Mouse (Mus musculus) MEL (cell line): ENCODE data around the gene Aldh1a1. TPM values are rescaled to one million over a fixed set of nuclear protein-coding genes. Genes with fewer than 3 reads are reported as not detected.

ENCODE experiments used
- DNase-seq: peaks from one replicate; pipeline ENCODE4 v3.0.0; 2011; ENCODE audit warnings: low read depth, low spot score
- H3K27ac ChIP-seq: 2 replicates; pipeline ENCODE4 v1.5.1; 2012; ENCODE audit warnings: low read depth, mild to moderate bottlenecking, control low read depth, low read length, moderate library complexity; ENCODE audit not compliant: control insufficient read depth
- H3K27me3 ChIP-seq, 2 experiments: fragments of 150-350 bp in 1 of 2; sonication (generic) in 1 of 2; 2 replicates each; pipeline ENCODE4 v1.6.1; 2012; ENCODE audit warnings: low read length in 2 of 2, mild to moderate bottlenecking in 2 of 2, improper control_type of control experiment in 1 of 2, moderate library complexity in 1 of 2; ENCODE audit not compliant: insufficient read depth in 2 of 2, control insufficient read depth in 1 of 2
- H3K36me3 ChIP-seq, 2 experiments: 2 replicates each; pipeline ENCODE4 v1.6.1; 2012 to 2014; ENCODE audit warnings: low read length in 2 of 2, improper control_type of control experiment in 1 of 2, inconsistent platforms in 1 of 2, mild to moderate bottlenecking in 1 of 2; ENCODE audit not compliant: insufficient read depth in 2 of 2, control insufficient read depth in 1 of 2
- H3K4me1 ChIP-seq, 2 experiments: fragments of 150-350 bp in 1 of 2; sonication (generic) in 1 of 2; 2 replicates each; pipeline ENCODE4 v1.6.1; 2012; ENCODE audit warnings: low read length in 2 of 2, improper control_type of control experiment in 1 of 2, mild to moderate bottlenecking in 1 of 2; ENCODE audit not compliant: insufficient read depth in 2 of 2, control insufficient read depth in 1 of 2
- H3K4me3 ChIP-seq, 2 experiments: fragments of 150-350 bp in 1 of 2; sonication (generic) in 1 of 2; 2 replicates each; pipeline ENCODE4 v1.5.1; 2012; ENCODE audit warnings: low read depth in 2 of 2, low read length in 2 of 2, mild to moderate bottlenecking in 2 of 2, moderate library complexity in 2 of 2, control low read depth in 1 of 2, improper control_type of control experiment in 1 of 2; ENCODE audit not compliant: control insufficient read depth in 1 of 2, insufficient read depth in 1 of 2
- H3K79me2 ChIP-seq: 2 replicates; pipeline ENCODE4 v1.6.1; 2012; ENCODE audit warnings: mild to moderate bottlenecking, low read length, moderate library complexity; ENCODE audit not compliant: control insufficient read depth, poor library complexity, insufficient read depth
- H3K9ac ChIP-seq: 2 replicates; pipeline ENCODE4 v1.6.1; 2012; ENCODE audit warnings: low read depth, mild to moderate bottlenecking, control low read depth, low read length, moderate library complexity; ENCODE audit not compliant: control insufficient read depth, poor library complexity, severe bottlenecking
- H3K9me3 ChIP-seq: fragments of 150-350 bp; sonication (generic); replicated peaks from 2 replicates; pipeline ENCODE4 v1.6.1; 2012; ENCODE audit warnings: mild to moderate bottlenecking, low read length, improper control_type of control experiment, moderate library complexity; ENCODE audit not compliant: insufficient read depth
- BHLHE40 ChIP-seq: IDR thresholded peaks from 2 replicates; pipeline ENCODE4 v1.6.1; 2012; ENCODE audit warnings: low read depth, mild to moderate bottlenecking, inconsistent platforms, low read length, improper control_type of control experiment, borderline replicate concordance
- CHD2 ChIP-seq: IDR thresholded peaks from 2 replicates; pipeline ENCODE4 v1.6.1; 2011; ENCODE audit warnings: low read length, improper control_type of control experiment
- CTCF ChIP-seq, 3 experiments: IDR thresholded peaks in 2 of 3; conservative IDR thresholded peaks in 1 of 3; 2 replicates each; pipeline ENCODE4 v1.5.1; 2011 to 2012; ENCODE audit warnings: low read length in 3 of 3, low read depth in 2 of 3, mild to moderate bottlenecking in 2 of 3, improper control_type of control experiment in 1 of 3, inconsistent platforms in 1 of 3, mixed read lengths in 1 of 3, moderate library complexity in 1 of 3; ENCODE audit not compliant: control insufficient read depth in 1 of 3, insufficient read depth in 1 of 3, poor library complexity in 1 of 3, severe bottlenecking in 1 of 3
- E2F4 ChIP-seq: IDR thresholded peaks from 2 replicates; pipeline ENCODE4 v1.6.1; 2011; ENCODE audit warnings: low read depth, low read length, improper control_type of control experiment, borderline replicate concordance
- ETS1 ChIP-seq: IDR thresholded peaks from 2 replicates; pipeline ENCODE4 v1.6.1; 2012; ENCODE audit warnings: low read depth, mild to moderate bottlenecking, inconsistent platforms, low read length, improper control_type of control experiment, moderate library complexity
- GABPA ChIP-seq: IDR thresholded peaks from 2 replicates; pipeline ENCODE4 v1.6.1; 2012; ENCODE audit warnings: low read depth, mild to moderate bottlenecking, inconsistent platforms, low read length, improper control_type of control experiment, moderate library complexity
- GATA1 ChIP-seq: IDR thresholded peaks from 2 replicates; pipeline ENCODE4 v1.6.1; 2011; ENCODE audit warnings: low read depth, low read length, improper control_type of control experiment
- HCFC1 ChIP-seq: IDR thresholded peaks from 2 replicates; pipeline ENCODE4 v1.6.1; 2012; ENCODE audit warnings: low read depth, mild to moderate bottlenecking, inconsistent platforms, low read length, improper control_type of control experiment, moderate library complexity
- MAFK ChIP-seq: IDR thresholded peaks from 2 replicates; pipeline ENCODE4 v1.6.1; 2011; ENCODE audit warnings: low read depth, mild to moderate bottlenecking, low read length, improper control_type of control experiment, borderline replicate concordance
- MAZ ChIP-seq: IDR thresholded peaks from 2 replicates; pipeline ENCODE4 v1.6.1; 2012; ENCODE audit warnings: low read depth, mild to moderate bottlenecking, inconsistent platforms, low read length, improper control_type of control experiment
- MXI1 ChIP-seq: IDR thresholded peaks from 2 replicates; pipeline ENCODE4 v1.6.1; 2011; ENCODE audit warnings: mild to moderate bottlenecking, low read depth, low read length, improper control_type of control experiment
- MYB ChIP-seq: IDR thresholded peaks from 2 replicates; pipeline ENCODE4 v1.6.1; 2011; ENCODE audit warnings: mild to moderate bottlenecking, low read depth, low read length, improper control_type of control experiment
- MYC ChIP-seq: IDR thresholded peaks from 2 replicates; pipeline ENCODE4 v1.6.1; 2011; ENCODE audit warnings: low read depth, mild to moderate bottlenecking, low read length, improper control_type of control experiment, moderate library complexity
- NRF1 ChIP-seq: IDR thresholded peaks from 2 replicates; pipeline ENCODE4 v1.6.1; 2014; ENCODE audit warnings: low read depth, mild to moderate bottlenecking, inconsistent platforms, low read length, improper control_type of control experiment, moderate library complexity; ENCODE audit not compliant: poor library complexity, insufficient read depth, severe bottlenecking
- POLR2A ChIP-seq, 2 experiments: IDR thresholded peaks; 2 replicates each; pipeline ENCODE4 v1.6.1; 2011 to 2012; ENCODE audit warnings: low read length in 2 of 2, mild to moderate bottlenecking in 2 of 2, control low read depth in 1 of 2, improper control_type of control experiment in 1 of 2, low read depth in 1 of 2, moderate library complexity in 1 of 2; ENCODE audit not compliant: control insufficient read depth in 1 of 2, insufficient read depth in 1 of 2, poor library complexity in 1 of 2
- POLR2AphosphoS5 ChIP-seq: IDR thresholded peaks from 2 replicates; pipeline ENCODE4 v1.6.1; 2012; ENCODE audit warnings: low read depth, borderline replicate concordance, mild to moderate bottlenecking, inconsistent platforms, low read length, moderate library complexity, mixed read lengths
- RAD21 ChIP-seq: IDR thresholded peaks from 2 replicates; pipeline ENCODE4 v1.6.1; 2011; ENCODE audit warnings: mild to moderate bottlenecking, low read depth, low read length, improper control_type of control experiment
- SMC3 ChIP-seq: IDR thresholded peaks from 2 replicates; pipeline ENCODE4 v1.6.1; 2011; ENCODE audit warnings: low read depth, low read length, improper control_type of control experiment
- TAL1 ChIP-seq: IDR thresholded peaks from 2 replicates; pipeline ENCODE4 v1.6.1; 2012; ENCODE audit warnings: mild to moderate bottlenecking, inconsistent platforms, low read length, moderate library complexity, mixed read lengths
- TCF12 ChIP-seq: IDR thresholded peaks from 2 replicates; pipeline ENCODE4 v1.6.1; 2014; ENCODE audit warnings: low read depth, mild to moderate bottlenecking, inconsistent platforms, low read length, improper control_type of control experiment, moderate library complexity
- UBTF ChIP-seq: IDR thresholded peaks from 2 replicates; pipeline ENCODE4 v1.6.1; 2012; ENCODE audit warnings: low read depth, mild to moderate bottlenecking, inconsistent platforms, low read length, improper control_type of control experiment, moderate library complexity, borderline replicate concordance; ENCODE audit not compliant: insufficient read depth
- ZC3H11A ChIP-seq: IDR thresholded peaks from 2 replicates; pipeline ENCODE4 v1.6.1; 2012; ENCODE audit warnings: low read depth, mild to moderate bottlenecking, inconsistent platforms, low read length, improper control_type of control experiment
- ZKSCAN1 ChIP-seq: IDR thresholded peaks from 2 replicates; pipeline ENCODE4 v1.6.1; 2012; ENCODE audit warnings: low read depth, mild to moderate bottlenecking, inconsistent platforms, low read length, improper control_type of control experiment, moderate library complexity
- ZMIZ1 ChIP-seq: IDR thresholded peaks from 2 replicates; pipeline ENCODE4 v1.6.1; 2012; ENCODE audit warnings: low read depth, mild to moderate bottlenecking, inconsistent platforms, low read length, improper control_type of control experiment, moderate library complexity
- polyA plus RNA-seq, 2 experiments: library from polyadenylated mRNA; stranded (reverse) in 1 of 2; unstranded in 1 of 2; fragments of >175 nt in 1 of 2; fragments of >200 nt in 1 of 2; gene quantifications; 2 replicates each; pipeline versions ENCODE4 v1.2.1 to v1.2.4; 2012; ENCODE audit warnings: low replicate concordance in 2 of 2, low read depth in 1 of 2; ENCODE audit not compliant: insufficient read length in 2 of 2, insufficient read depth in 1 of 2, missing spikeins in 1 of 2
- total RNA-seq: library from RNA; depleted of rRNA; stranded (reverse); fragments of 300-350 nt; gene quantifications from 2 replicates; pipeline ENCODE4 v1.2.3, GENCODE M21; 2012

The Aldh1a1 gene
- total and polyA plus RNA-seq, 3 experiments = 2.3 to 10.3 TPM; not detected in 1

DNA sequence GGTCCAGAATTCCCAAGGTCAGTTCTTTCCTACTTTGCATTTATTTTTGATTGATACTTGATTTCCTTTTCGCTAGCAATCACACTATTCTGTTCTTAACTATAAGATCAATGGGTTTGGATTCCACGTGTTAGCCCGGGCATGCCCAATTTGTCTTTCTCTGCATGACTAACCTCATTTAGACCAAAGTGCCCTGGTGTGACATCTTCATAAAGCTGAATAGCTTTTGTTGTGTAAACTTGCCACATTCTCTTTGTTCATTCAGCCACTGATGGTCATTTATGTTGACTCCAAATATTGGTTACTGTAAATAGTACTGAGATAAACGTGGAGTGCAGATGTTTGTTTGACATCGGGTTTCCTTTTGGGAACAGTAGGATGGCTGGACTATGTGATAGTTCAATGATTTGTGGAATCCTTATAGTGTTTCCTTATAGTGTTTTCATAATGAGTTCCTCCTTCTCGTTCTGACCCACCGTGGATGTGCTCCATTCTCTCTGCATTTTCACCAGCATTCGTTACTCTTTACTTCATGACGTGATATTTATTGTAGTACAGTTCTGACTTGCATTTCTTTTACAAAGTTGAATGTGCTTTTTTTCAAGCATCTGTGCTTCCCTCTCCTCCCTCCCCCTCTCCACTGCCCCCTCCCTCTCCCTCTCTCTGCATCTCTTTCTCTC is 14.6 kb downstream of the Aldh1a1 start:
- DNase-seq = no peak
- H3K79me2 ChIP-seq = no peaks in the 10 kb centered on the region

DNA sequence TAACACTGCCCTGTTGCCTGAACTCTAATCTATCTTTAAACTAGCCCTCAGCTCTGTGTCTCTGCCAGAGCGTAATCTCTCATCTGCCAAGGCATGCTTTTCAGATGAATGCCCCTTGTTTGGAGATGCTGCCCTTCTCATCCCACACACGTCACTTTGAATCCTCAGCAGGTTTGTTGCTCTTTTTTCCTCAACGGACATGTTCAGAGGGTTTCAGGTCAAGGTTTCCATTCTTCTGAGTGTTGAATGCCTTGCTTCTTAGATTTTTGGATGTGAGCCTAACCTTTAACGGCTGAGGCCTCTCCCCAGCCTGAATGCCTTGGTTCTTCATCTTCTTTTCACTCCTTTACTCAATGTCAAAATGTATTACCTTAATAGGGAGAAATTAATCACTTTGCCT is 16.1 kb downstream of the Aldh1a1 start:
- no peaks in the 10 kb centered on the region for H3K9me3 ChIP-seq
- H3K79me2 ChIP-seq = no peaks in the 10 kb centered on the region
- H3K36me3 ChIP-seq = no peaks in the 10 kb centered on the region
- no peak overlapping the region for H3K9ac ChIP-seq
- no peaks in the 10 kb centered on the region for H3K27me3 ChIP-seq
- TF ChIP-seq POLR2AphosphoS5 (no peak), POLR2A (IDR thresholded peaks at IDR 0.05; ENCODE audit: control insufficient read depth in 1 of 2, insufficient read depth in 1 of 2, low read depth in 1 of 2, low read length in 2 of 2, poor library complexity in 1 of 2) (no peak), MXI1 (no peak), BHLHE40 (no peak), CTCF (IDR thresholded peaks at IDR 0.05 in 2 of 3, conservative IDR thresholded peaks at IDR 0.05 in 1 of 3; ENCODE audit: control insufficient read depth in 1 of 3, insufficient read depth in 1 of 3, low read depth in 2 of 3, low read length in 3 of 3, poor library complexity in 1 of 3, severe bottlenecking in 1 of 3) (no peak), ZKSCAN1 (no peak), ETS1 (no peak), SMC3 (no peak), GABPA (no peak), MAZ (no peak), ZMIZ1 (no peak), CHD2 (no peak), MYC (no peak), HCFC1 (no peak), NRF1 (no peak), ZC3H11A (no peak)
- TF ChIP-seq, all 39 proteins: peak for 0
- no peak overlapping the region for H3K4me3 ChIP-seq
- no peaks in the 10 kb centered on the region for H3K4me1 ChIP-seq
- no peak for DNase-seq
- H3K27ac ChIP-seq = no peak overlapping the region

More for the DNA sequence above, 14.6 kb downstream of the Aldh1a1 start:
- no peaks in the 10 kb centered on the region for H3K4me1 ChIP-seq
- H3K27me3 ChIP-seq = no peaks in the 10 kb centered on the region
- H3K4me3 ChIP-seq = no peak overlapping the region
- H3K36me3 ChIP-seq = no peaks in the 10 kb centered on the region
- no peak for TF ChIP-seq MYC
- TF ChIP-seq MAFK = no peak
- TF ChIP-seq RAD21 = no peak
- no peak for TF ChIP-seq MYB
- TF ChIP-seq NRF1 = no peak
- TF ChIP-seq POLR2A (IDR thresholded peaks at IDR 0.05; ENCODE audit: control insufficient read depth in 1 of 2, insufficient read depth in 1 of 2, low read depth in 1 of 2, low read length in 2 of 2, poor library complexity in 1 of 2) = no peak
- TF ChIP-seq E2F4 = no peak
- no peak for TF ChIP-seq UBTF
- TF ChIP-seq GATA1 = no peak
- no peak for TF ChIP-seq ZC3H11A
- TF ChIP-seq BHLHE40 = no peak
- no peak for TF ChIP-seq TCF12
- no peak for TF ChIP-seq TAL1
- no peak for TF ChIP-seq GABPA
- no peak overlapping the region for H3K9ac ChIP-seq
- no peaks in the 10 kb centered on the region for H3K9me3 ChIP-seq
- H3K27ac ChIP-seq = no peak overlapping the region
